Mouse (Mus musculus) embryonic facial prominence, embryonic 10.5 days (tissue): ENCODE results near the gene Ltc4s. TPM values are rescaled to one million over a fixed set of nuclear protein-coding genes. Genes with fewer than 3 reads are reported as not detected.

Source experiments
- DNase-seq: peaks from one replicate; pipeline ENCODE4 v3.0.0-alpha.2; 2017; ENCODE audit warnings: low spot score
- H3K27ac ChIP-seq: fragments of 300-500 bp; sonication (generic); replicated peaks from 2 replicates; pipeline ENCODE4 v1.5.1; 2016; ENCODE audit warnings: mild to moderate bottlenecking
- H3K27me3 ChIP-seq: fragments of 300-500 bp; sonication (generic); replicated peaks from 2 replicates; pipeline ENCODE4 v1.6.1; 2016; ENCODE audit warnings: low read depth, mild to moderate bottlenecking; ENCODE audit not compliant: poor library complexity, severe bottlenecking
- H3K36me3 ChIP-seq: fragments of 300-500 bp; sonication (generic); replicated peaks from 2 replicates; pipeline ENCODE4 v1.6.1; 2016; ENCODE audit warnings: mild to moderate bottlenecking, moderate library complexity
- H3K4me1 ChIP-seq: fragments of 300-500 bp; sonication (generic); 2 replicates; pipeline ENCODE4 v1.6.1; 2016
- H3K4me3 ChIP-seq: fragments of 300-500 bp; sonication (generic); 2 replicates; pipeline ENCODE4 v1.5.1; 2016; ENCODE audit warnings: mild to moderate bottlenecking, moderate library complexity
- H3K9me3 ChIP-seq: fragments of 300-500 bp; sonication (generic); 2 replicates; pipeline ENCODE4 v1.6.1; 2016; ENCODE audit warnings: mild to moderate bottlenecking
- WGBS: fragments of 180-500 bp; shearing (Covaris S2); methylation state at CpG from one replicate; pipeline ENCODE4 v1.1.7; 2016; 5-methylcytosine and 5-hydroxymethylcytosine counted together
- polyA plus RNA-seq: library from polyadenylated mRNA; unstranded; fragments of >200 nt; fragmentation: Nextera tagmentation; extraction: Ambion mirVana; gene quantifications from 2 replicates; pipeline ENCODE4 v1.2.1, GENCODE M21; 2016

Ltc4s gene
- polyA plus RNA-seq, 1 experiment from 2014 or later = 1.4 TPM

DNA sequence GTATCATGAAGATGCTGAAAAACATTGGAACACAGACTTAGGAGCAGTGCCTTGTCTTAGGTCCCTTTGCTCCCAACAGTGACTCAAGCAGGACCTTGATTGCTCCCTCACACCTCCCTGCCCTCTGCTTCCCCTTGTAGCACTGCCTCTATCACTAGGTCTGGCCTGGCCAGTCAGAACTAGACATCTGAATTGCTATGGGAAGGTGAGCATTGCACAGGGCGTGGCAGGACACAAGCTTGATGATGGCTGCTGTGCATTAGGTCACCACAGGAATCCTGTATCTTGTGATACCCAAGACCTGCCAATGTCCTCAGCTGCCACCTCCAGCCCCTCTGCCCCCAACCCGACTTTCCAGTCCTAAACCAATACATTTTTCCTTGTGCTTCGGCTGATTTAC is 28.6 kb upstream of the Ltc4s start:
- Histone ChIP-seq H3K27ac (no peak overlapping the region), H3K27me3 (no peaks in the 10 kb centered on the region), H3K4me3 (no peak overlapping the region), H3K9me3 (no peaks in the 10 kb centered on the region), H3K4me1 (no peaks in the 10 kb centered on the region), H3K36me3 (peaks cover 88% of the 10 kb centered on the region)
- WGBS = 94% methylated on average over 3 of the region's 3 CpGs
- no peak for DNase-seq

DNA sequence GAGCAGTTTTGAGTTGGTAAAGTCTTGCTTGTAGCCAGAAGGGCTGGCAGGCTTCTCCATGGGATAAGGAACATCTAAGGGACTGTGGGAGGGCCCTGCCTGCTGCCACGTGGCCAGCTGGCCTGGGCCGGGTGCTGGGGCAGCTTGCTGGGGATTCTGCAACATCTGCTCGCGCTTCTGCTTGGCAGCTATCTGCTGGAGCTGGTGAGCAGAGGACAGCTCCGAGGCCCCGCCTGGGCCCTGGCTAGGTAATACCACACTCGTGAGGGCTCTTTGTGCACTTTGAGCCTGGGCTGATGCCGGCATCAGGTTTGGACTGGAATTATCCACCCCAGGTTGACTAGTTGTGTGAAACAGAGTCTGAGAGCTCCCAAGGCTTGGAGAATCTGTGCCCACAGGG is 27.5 kb upstream of the Ltc4s start:
- Histone ChIP-seq H3K27me3 (no peaks in the 10 kb centered on the region), H3K9me3 (no peaks in the 10 kb centered on the region), H3K27ac (no peak overlapping the region), H3K4me1 (no peaks in the 10 kb centered on the region), H3K4me3 (no peak overlapping the region), H3K36me3 (peaks cover 89% of the 10 kb centered on the region)
- no peak for DNase-seq
- WGBS = 90% methylated on average over 8 of the region's 8 CpGs

DNA sequence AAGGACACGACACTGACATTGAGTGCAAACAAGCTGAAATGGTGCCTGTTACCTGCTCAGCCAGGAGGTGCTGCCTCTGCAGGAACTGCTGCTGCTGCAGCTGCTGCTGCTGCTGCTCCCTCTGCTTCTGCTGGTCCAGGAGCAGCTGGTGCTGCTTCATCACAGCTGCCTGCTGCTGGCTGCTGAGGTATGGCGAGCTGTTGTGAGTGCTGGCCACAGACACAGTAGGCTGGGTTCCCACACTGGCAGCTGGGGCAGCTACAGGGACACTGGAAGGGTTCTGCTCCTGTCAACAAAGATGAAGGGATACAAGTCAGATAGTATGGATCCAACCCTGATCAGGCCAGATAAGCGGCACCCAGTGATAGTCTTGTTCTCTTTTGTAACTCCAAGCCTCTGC is 24.8 kb upstream of the Ltc4s start:
- Histone ChIP-seq H3K27ac (no peak overlapping the region), H3K36me3 (peaks cover 99% of the 10 kb centered on the region), H3K27me3 (no peaks in the 10 kb centered on the region), H3K4me1 (no peaks in the 10 kb centered on the region), H3K9me3 (no peaks in the 10 kb centered on the region), H3K4me3 (no peak overlapping the region)
- 92% methylated on average over 3 of the region's 3 CpGs for WGBS
- no peak for DNase-seq

DNA sequence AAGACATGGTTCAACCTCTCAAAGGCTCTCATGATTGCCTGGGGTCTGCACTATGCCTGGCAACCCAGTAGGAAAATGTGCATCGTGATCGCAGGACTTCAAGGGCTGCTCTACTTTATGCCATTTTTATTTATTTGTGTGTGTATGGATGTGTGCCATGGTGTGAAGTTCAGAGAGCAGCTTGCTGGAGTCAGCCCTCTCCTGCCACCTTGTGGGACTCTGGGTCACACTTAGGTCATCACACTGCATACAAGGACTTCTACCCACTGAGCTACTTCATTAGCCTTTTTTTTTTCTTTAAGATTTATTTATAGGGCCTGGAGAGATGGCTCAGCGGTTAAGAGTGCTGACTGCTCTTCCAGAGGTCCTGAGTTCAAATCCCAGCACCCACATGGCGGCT is 23.6 kb upstream of the Ltc4s start:
- Histone ChIP-seq H3K4me3 (no peak overlapping the region), H3K4me1 (no peaks in the 10 kb centered on the region), H3K27me3 (no peaks in the 10 kb centered on the region), H3K9me3 (no peaks in the 10 kb centered on the region), H3K36me3 (peaks cover 99% of the 10 kb centered on the region), H3K27ac (no peak overlapping the region)
- 93% methylated on average over 4 of the region's 4 CpGs for WGBS
- DNase-seq = no peak

DNA sequence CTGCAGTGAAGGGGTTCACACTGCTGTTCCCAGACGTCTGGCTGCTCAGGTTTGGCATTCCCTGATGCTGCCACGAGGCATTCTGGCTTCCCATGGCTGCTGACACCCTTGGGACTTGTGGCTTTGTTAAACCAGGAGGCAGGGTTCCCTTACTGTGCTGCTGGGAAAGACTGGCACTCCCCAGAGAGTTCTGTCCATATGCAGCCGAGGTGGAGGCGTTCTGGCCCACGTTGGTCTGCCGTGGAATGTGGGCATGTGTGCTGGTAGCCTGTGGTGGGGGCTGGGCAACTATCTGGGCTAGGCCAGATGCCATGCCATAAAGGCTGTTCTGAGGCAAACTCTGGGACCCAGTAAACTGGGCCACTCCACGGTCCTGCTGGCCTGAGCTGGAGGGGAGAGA is 19.9 kb upstream of the Ltc4s start:
- peaks cover 86% of the 10 kb centered on the region for H3K36me3 ChIP-seq
- WGBS = 93% methylated on average over 7 of the region's 7 CpGs
- no peak for DNase-seq

DNA sequence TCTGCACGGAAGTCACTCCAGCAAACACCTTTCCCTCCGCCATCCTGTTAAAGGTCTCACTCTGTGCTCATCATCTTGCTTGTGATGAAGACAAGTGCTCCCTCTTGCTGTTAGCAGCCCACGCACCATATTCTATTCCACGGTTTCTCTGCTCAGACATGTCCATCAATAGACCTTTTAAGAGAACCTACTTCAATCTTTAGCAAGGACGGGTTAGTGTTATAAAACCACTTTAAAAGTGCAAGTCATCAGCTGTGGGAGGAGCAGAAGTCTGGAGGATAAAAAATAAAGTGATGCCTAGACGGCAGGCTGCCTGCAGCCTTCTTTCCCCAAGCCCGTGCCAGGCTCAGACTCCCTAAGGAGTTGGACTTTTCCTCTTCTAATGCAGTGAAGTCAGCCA is 18.2 kb upstream of the Ltc4s start:
- no peaks in the 10 kb centered on the region for H3K9me3 ChIP-seq
- no peak for DNase-seq
- H3K4me1 ChIP-seq = peaks cover 22% of the 10 kb centered on the region
- WGBS = 89% methylated on average over 7 of the region's 7 CpGs
- H3K36me3 ChIP-seq = peaks cover 69% of the 10 kb centered on the region
- no peaks in the 10 kb centered on the region for H3K27me3 ChIP-seq
- H3K4me3 ChIP-seq = no peak overlapping the region
- no peak overlapping the region for H3K27ac ChIP-seq

More for the DNA sequence above, 19.9 kb upstream of the Ltc4s start:
- Histone ChIP-seq H3K9me3 (no peaks in the 10 kb centered on the region), H3K27ac (no peak overlapping the region), H3K4me3 (no peak overlapping the region), H3K27me3 (no peaks in the 10 kb centered on the region), H3K4me1 (peaks cover 5% of the 10 kb centered on the region)

DNA sequence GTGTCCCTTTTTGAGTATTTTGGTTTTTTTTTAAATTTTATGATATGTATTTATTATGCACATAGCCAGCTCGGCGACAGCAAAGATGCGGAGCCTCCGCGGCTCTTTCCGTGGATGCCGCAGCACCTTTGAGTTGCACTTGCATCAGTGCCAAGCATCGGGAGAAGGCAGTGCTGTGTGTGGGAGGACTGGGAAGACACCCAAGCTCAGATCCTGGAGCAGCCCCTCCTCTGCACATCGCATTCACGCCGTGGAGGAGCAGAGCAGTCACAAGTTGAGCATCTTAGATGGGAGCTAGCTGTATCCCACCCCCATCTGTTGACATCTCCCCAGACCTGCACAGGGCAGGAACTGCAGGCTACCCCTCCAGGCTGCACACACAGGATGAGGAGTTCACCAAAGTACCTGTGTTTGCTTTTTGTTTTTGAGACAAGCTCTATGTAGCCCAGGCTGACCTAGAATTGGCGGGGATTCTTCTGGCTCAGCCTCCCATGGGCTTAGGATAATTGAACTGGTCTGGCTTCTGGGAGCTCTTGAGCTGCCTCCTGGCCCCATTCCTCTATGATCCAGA is 15.7 kb upstream of the Ltc4s start:
- Histone ChIP-seq H3K27me3 (no peaks in the 10 kb centered on the region), H3K36me3 (peaks cover 44% of the 10 kb centered on the region), H3K4me1 (peaks cover 25% of the 10 kb centered on the region), H3K9me3 (no peaks in the 10 kb centered on the region), H3K4me3 (no peak overlapping the region), H3K27ac (no peak overlapping the region)
- DNase-seq = no peak
- 88% methylated on average over 12 of the region's 12 CpGs for whole genome bisulfite sequencing

DNA sequence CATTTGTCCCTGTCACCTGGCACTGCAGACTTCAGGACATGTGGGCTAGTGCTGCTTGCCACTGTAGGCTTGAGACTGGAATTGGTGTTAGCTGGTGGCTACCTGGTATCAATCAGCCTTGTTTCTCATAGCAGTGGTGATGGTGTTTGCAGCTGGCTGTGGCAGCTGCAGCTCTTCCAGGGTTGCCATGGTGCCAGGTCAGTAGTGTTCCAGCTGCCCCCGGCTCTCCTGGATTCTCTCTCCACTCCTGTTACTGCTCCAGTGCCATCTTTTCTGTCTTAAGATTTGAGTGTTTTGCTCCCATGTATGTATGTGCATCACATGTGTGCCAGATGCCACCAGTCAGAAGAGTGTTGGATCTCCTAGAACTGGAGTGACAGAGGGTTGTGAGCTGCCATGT is 15.0 kb upstream of the Ltc4s start:
- peak; percentile 25 for DNase-seq
- WGBS = 74% methylated on average over 1 of the region's 1 CpGs

DNA sequence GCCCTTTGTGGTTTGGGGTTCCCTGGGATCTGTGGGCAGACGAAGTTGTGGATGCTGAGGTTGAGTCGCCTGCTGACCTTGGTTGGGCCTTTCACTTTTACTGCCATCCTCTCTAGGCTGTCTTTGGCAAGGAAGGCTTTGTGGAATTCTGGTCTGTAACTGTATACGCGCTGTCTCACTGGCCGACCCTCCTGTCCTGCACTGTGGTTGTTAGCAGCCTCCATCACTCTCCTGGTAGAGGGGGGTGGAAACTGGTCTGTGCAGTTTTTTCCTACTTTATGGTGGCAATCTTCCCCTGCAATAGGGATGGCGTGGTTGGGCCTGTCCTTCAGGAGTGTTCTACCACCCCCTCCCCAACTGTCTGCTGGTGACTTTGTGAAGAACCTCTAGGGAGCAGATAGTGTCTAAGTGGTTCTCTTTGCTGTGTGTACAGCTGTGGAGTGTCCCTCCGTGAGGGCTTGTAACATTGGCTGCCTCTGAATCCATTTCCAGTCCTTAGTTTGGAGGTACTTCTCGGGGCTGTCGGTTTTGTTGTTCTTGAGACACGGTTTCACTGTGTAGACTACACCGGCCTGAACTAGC is 14.4 kb upstream of the Ltc4s start:
- 60% methylated on average over 11 of the region's 11 CpGs for WGBS
- H3K9me3 ChIP-seq = no peaks in the 10 kb centered on the region
- peaks cover 31% of the 10 kb centered on the region for H3K36me3 ChIP-seq

More for the DNA sequence above, 15.0 kb upstream of the Ltc4s start:
- no peak overlapping the region for H3K4me3 ChIP-seq
- H3K27ac ChIP-seq = peak overlapping the region; percentile 79; the same call in 1 of the 2 replicates
- peaks cover 37% of the 10 kb centered on the region for H3K36me3 ChIP-seq
- H3K9me3 ChIP-seq = no peaks in the 10 kb centered on the region
- H3K4me1 ChIP-seq = peaks cover 25% of the 10 kb centered on the region
- no peaks in the 10 kb centered on the region for H3K27me3 ChIP-seq

DNA sequence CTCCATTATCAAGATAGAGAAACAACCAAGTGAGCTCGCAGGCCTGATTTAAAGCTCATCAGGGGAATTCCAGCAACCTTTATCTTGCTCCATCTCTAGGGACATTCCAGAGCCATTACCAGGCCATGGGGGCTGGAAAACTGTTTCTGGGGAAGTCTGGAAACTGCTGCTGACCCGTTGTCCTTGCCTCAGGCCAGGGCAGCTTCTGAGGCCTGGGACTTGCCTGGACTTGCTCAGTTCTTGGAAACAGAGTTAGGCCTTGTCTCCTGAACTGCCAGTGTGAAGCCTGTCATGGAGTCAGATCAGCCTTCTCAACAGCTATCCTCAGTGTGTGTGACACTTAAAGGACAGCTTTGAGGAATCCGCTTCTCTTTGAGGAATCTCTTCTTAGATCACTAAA is 13.8 kb upstream of the Ltc4s start:
- peaks cover 25% of the 10 kb centered on the region for H3K36me3 ChIP-seq
- 33% methylated on average over 3 of the region's 3 CpGs for WGBS
- H3K27me3 ChIP-seq = no peaks in the 10 kb centered on the region
- H3K4me3 ChIP-seq = no peak overlapping the region
- peaks cover 25% of the 10 kb centered on the region for H3K4me1 ChIP-seq
- peak overlapping the region; percentile 79 for H3K27ac ChIP-seq
- peak; percentile 70 for DNase-seq
- no peaks in the 10 kb centered on the region for H3K9me3 ChIP-seq

More for the DNA sequence above, 14.4 kb upstream of the Ltc4s start:
- Histone ChIP-seq H3K4me3 (no peak overlapping the region), H3K27me3 (no peaks in the 10 kb centered on the region), H3K4me1 (peaks cover 25% of the 10 kb centered on the region), H3K27ac (peak overlapping the region; percentile 79)
- DNase-seq = peak; percentile 45

DNA sequence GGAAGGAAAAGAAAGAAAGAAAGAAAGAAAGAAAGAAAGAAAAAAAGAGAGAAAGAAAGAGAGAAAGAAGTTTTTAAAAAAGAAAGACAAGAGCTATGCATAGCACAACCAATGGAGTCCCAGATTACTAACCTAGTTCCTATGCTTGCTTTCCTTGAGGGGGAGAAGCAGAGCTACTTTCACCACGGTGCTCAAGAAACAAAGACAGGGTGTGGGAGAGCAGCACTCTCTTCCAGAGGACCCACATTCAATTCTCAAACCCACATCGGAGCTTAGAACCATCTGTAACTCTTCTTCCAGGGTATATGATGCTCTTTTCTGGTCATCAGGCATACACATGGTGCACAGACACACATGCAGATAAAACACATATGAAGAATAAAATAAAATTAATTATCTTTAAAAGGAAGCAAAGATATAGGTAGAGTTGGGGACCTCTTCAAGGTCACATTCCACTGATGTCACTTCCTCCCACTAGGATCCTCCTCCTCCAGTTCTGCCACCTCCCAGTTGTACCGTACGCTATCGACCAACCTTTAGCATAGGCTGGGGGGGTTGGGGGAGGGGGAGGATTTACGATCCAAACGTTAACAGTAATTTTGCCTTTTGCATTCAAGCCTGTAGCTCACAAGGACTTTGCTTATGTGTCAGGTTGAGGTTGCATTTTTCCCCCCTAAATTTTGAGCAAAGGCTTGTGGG is 10.2 kb upstream of the Ltc4s start:
- 81% methylated on average over 7 of the region's 7 CpGs for WGBS
- Histone ChIP-seq H3K27ac (no peak overlapping the region), H3K4me1 (peaks cover 23% of the 10 kb centered on the region), H3K4me3 (no peak overlapping the region), H3K9me3 (no peaks in the 10 kb centered on the region), H3K36me3 (no peaks in the 10 kb centered on the region), H3K27me3 (no peaks in the 10 kb centered on the region)
- no peak for DNase-seq

DNA sequence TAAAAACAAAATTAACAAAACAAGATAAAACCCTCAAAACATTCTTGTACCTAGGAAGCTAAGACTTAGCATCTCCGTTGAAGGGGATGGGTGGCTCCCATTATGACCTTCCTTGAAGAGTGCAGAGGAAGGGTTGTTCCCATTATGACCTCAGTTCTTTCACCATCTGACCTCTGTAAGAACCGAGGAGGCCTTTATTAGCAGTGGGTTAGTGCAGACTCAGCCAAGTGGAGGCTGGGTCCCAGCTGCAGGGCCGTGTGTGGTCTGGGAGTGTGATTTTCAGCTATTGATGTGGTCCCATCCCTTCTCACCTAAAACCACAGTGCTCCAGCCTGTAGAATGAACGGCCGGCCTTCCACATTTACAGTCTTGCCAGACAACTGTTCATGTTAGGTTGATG is 6.9 kb upstream of the Ltc4s start:
- H3K36me3 ChIP-seq = no peaks in the 10 kb centered on the region
- no peaks in the 10 kb centered on the region for H3K27me3 ChIP-seq
- 73% methylated on average over 5 of the region's 5 CpGs for WGBS
- no peak overlapping the region for H3K4me3 ChIP-seq
- DNase-seq = no peak
- H3K9me3 ChIP-seq = no peaks in the 10 kb centered on the region
- H3K4me1 ChIP-seq = no peaks in the 10 kb centered on the region
- H3K27ac ChIP-seq = no peak overlapping the region

DNA sequence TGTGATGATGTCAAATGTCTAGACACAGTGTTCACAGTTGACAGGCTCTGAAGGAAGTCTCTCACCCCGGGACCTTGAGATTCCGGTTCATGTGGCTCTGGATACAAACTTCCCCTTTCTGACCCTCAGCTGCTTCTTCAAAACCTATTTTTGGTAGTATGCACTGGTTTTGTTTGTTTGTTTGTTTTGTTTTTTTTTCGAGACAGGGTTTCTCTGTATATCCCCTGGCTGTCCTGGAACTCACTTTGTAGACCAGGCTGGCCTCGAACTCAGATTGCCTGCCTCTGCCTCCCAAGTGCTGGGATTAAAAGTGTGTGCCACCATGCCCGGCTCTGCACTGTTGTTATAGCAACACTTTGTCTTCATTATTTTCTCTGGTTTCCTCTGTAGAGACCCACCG is 5.5 kb upstream of the Ltc4s start:
- Histone ChIP-seq H3K27ac (no peak overlapping the region), H3K36me3 (no peaks in the 10 kb centered on the region), H3K4me3 (no peak overlapping the region), H3K27me3 (peaks cover 9% of the 10 kb centered on the region), H3K4me1 (no peaks in the 10 kb centered on the region), H3K9me3 (no peaks in the 10 kb centered on the region)
- 85% methylated on average over 6 of the region's 6 CpGs for WGBS
- no peak for DNase-seq
